Mouse (Mus musculus): ENCODE results near the gene Hibadh.

The Hibadh gene

GRCm38 (mm10) chr6:52502986-52503385 is 137.2 kb downstream of the Hibadh start:
- no peak for DNase-seq (ENCODE audit: low spot score)

GRCm38 (mm10) chr6:52501479-52501878 is 138.7 kb downstream of the Hibadh start:
- no peak for DNase-seq (ENCODE audit: low spot score)
